Mouse (Mus musculus) adrenal gland, postnatal 10 days (tissue): ENCODE measurements around the gene Prickle1. TPM values are rescaled to one million over a fixed set of nuclear protein-coding genes. Genes with fewer than 3 reads are reported as not detected.

Experiments used
- DNase-seq: peaks from one replicate; pipeline ENCODE4 v3.0.0; 2021; ENCODE audit warnings: mixed read lengths
- total RNA-seq, 2 experiments: library from RNA; stranded (reverse); gene quantifications; 2 replicates each; pipeline ENCODE4 v1.2.3; 2021

Gene Prickle1
- total RNA-seq, 2 experiments from 2014 or later = 21.0 to 23.8 TPM

DNA sequence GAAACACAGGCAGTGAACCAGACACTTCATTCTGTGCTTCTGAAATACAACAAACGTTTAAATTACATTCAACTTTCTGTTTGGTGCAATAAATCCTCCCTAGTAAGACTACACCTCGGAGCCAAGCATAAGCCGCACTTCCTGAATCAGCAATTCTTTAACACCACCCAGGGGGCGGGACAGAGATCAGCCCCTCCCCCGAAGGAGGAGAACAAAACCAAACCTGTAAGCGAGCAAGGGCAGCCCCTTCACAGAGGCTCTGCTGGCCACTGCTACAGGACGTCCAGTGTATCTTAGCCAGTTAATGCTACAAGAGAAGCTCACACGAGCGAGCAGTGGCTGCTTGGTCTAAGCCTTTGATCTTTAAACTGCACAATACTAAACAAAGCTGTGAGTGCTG, 43.5 kb downstream of the Prickle1 start:
- DNase-seq = peak; percentile 84

DNA sequence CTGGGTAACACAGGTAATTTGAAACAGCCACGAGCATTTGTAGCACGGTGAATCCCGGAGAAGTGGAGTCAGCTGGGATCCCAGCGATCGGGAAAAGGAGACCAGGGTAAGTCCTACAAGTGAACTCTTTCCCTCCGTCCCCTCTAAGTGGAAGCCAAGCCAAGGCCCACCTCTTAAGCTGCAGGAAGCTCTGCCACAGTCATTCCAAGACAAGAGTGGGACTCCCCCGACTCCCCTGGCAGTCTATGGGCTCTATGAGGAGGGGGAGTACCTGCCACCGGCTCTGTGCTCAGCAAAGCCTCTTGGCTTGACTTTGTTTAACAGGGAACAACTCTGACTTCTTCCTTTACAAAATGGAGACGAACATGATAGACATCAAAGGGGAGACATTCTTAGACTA, 47.4 kb downstream of the Prickle1 start:
- no peak for DNase-seq

- no peak for DNase-seq
These were observed 56.3 kb downstream of the Prickle1 start for GRCm38 (mm10) chr15:93539415-93539814.

DNA sequence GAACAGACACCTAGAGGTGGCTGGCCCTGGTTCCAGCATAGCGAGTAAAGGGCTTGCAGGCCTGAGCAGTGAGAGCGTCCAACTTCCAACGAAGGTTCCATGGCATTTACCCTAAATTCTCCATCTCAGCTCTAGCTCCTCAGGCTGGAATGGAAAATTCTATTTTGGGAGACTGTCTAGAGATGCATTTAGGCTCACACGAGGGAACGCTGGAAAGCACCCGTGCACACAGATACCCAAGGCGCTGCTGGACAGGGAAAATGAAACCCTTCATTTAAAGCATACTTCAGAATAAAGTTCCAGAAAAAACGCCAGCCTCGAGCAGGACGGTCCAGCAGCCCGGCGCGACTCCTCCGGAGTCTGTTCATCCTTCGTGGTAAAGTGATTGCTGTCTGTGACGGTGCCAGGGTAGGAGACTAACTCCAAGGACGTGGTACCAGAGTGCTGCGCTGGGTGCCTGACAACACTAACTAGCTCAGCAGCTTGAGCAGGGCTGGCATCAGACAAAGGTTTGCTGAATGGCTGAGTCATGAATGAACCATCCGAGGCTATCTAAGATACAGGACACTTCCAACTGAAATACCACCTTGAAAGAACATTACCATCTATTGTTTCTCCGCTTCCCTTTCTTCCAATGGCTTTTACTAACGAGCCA, 57.0 kb downstream of the Prickle1 start:
- DNase-seq = peak; percentile 40

- DNase-seq = no peak
These were observed 57.9 kb downstream of the Prickle1 start for GRCm38 (mm10) chr15:93537745-93538144.

GRCm38 (mm10) chr15:93536191-93536590, 59.5 kb downstream of the Prickle1 start:
- no peak for DNase-seq

GRCm38 (mm10) chr15:93530703-93531032, 65.0 kb downstream of the Prickle1 start:
- no peak for DNase-seq

DNA sequence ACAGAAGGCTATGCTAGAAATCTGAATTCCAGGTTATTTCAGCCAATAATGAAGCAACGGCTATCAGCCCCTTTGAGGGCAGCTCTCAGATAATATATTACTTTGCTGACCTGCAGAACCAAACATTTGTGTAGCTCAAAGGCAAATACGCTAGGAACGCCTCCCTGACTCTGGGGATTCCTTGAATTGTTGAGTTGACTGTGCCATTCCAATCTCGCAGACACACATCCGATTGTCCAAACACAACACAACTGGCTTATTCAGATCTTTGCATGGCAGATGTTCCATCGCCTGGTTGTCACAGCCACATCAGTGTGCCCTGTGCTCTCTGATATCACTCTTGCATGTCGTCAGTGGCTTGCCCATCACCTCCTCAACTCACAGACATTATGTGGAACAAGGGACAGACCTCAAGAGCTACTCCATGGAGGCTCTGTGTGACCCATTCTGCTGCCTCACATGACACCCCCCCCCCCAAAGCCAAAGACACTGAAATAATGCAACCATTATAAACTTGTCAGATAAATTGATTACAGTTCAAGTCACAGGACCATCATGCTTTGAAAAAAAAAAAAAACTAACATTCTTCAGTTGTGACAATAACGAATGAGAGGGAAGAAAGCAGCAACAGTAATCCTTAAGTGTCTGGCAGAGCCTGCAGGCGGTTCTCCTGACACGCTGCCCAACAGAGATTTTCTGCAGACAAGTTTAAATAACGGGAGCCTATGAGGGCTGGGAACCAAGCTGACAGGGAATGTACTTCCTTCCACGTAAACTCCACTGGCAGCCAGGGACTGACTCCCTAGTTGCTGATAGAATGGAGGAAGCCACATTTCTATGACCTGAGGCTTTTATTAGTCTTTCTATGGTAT, 65.6 kb downstream of the Prickle1 start:
- DNase-seq = no peak

GRCm38 (mm10) chr15:93525305-93525917, 70.3 kb downstream of the Prickle1 start:
- no peak for DNase-seq

DNA sequence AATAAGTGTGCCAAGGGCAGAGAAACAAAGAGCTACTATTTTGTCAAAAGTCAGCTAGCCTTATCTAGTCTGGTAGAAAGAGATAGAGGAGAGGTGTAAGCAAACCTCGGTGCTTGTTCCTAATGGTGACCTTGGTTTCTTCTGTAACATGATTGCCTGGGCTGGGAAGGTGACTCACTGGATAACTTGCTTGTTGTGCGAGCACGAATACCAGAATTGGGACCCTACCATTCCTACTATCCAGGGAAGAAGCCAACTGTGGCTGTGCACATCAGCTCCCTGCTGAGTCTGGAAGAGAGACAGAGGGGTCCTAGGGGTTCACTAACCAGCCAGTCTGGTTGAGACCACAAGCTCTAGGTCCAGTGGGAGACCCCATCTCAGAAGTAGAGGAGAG, 73.9 kb downstream of the Prickle1 start:
- DNase-seq = no peak

- DNase-seq = no peak
These were observed 74.5 kb downstream of the Prickle1 start for GRCm38 (mm10) chr15:93521088-93521786.

- no peak for DNase-seq
These were observed 75.6 kb downstream of the Prickle1 start for GRCm38 (mm10) chr15:93519836-93520826.

- peak; percentile 95 for DNase-seq
These were observed 76.5 kb downstream of the Prickle1 start for GRCm38 (mm10) chr15:93518941-93519835.

GRCm38 (mm10) chr15:93518143-93518902, 77.4 kb downstream of the Prickle1 start:
- DNase-seq = peak; percentile 38

- DNase-seq = peak; percentile 22
These were observed 78.6 kb downstream of the Prickle1 start for GRCm38 (mm10) chr15:93517022-93517565.

- DNase-seq = no peak
These were observed 80.4 kb downstream of the Prickle1 start for GRCm38 (mm10) chr15:93515316-93515715.

DNA sequence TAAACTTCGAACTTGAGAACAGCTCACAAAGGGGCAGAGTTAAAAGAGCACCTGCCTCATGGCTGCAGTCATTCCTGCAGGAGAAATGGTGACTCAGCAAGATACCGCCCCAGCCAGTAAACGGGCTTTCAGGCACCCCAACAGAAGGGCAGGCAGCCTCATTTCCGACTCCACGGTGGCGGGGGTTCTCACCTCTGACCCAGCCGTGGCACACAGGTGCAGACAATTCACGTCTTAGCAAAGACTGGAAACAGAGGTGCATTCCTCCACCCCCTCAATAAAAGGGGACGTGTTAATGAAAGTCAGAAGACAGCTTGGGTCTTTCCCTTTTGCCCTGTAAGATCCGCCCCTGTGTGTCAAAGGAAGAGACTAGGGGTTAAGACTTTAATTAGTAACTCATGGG, 81.8 kb downstream of the Prickle1 start:
- DNase-seq = peak; percentile 41

- DNase-seq = no peak
These were observed 83.3 kb downstream of the Prickle1 start for GRCm38 (mm10) chr15:93512437-93512836.

DNA sequence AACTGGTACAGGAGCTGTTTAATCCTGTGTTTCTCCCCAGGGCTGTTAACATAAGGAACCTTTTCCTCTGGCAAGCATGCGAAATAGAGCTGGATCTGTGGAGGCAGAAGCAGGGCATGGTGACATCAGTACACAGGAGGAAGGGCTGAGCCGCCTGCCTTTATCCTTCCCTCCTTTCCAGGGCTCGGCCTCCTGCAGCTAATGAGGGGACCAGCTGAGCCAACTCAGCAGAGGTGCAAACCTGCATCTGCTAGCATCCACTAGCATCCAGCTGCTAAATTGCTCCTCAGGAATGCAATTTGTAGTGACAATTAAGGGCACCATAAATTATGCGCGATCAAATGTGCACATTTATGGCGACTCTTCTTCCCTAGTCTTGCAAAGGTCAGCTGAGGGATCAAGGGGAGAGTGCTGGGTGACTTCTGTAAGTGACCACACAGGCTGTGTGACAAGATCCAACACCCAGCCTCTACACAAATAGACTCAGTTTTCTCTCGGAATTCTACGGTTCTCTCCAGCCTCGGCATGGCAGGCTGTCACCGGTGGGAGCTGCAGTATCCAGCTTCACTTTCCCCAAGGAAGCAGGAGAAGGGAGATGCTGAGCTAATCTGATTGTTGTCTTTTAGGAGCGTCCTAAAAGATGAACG, 84.9 kb downstream of the Prickle1 start:
- DNase-seq = no peak
